Mouse (Mus musculus) cerebellum, postnatal 14 days (tissue): ENCODE data around the gene Siah3.
A peak's percentile ranks its signal among the peaks of the same experiment; 100 is the strongest.

ENCODE experiments used
- DNase-seq, 2 experiments: peaks; one replicate each; pipeline ENCODE4 v3.0.0; 2021; ENCODE audit warnings: mixed read lengths in 2 of 2

The Siah3 gene

DNA sequence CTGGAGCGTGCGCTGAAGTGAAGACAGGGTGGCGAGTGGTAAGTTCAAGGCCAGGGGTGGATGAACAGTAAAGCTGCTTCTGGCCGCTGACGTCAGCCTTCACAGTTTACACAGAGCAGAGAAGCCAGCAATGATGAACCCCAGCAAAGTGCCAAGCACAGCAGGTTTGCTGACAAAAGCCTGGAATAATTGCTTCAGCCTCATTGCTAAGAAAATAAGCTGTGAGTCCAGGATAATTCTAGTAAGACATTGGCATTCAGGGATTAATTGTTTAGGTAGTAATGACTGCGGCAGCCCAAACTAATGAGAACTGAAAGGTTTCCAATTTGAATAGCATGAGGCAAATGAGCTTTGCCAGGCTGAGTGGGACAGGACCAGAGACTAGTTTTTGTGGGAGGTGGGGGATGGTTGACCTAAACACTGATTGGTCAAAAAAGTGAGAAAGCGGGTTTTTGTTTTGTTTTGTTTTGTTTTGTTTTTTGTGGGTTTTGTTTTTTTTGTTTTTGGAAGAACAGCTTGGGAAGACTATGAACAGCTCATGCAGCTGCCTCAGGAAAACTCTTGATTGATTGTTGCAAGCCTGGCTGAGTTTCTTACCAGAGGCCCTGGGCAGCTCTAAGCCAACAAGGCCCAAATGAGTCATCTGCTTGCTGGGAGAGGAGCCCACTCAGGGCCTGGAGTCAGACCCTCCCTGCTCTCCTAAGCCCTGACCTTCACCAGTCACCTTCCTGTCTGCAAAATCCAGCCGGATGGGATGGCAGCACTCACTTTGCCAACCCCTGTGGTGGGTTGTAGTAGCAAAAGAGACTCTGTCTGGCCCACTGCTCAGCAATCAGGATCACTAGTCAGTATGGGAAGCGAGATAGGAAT, 17.5 kb downstream of the Siah3 start:
- peak in 1 of 2 experiments; percentile 46 for DNase-seq

DNA sequence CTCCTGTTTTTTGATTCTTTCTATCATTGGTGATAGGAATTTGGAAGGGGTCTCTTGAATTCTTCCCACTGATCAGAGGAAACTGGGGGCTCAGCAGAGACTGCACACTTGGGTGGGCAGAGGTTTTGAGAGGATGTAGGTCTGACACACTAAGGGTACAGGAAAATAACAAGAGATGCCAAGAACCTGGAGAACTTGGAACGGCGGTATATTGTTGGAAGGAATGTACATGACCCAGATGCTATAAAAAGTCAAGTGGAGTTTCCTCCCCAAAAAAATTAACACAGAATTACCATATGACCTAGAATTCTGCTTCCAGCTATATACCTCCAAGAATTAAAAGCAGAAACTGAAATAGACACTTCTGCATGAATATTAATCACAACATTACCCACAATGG, 20.1 kb downstream of the Siah3 start:
- no peak for DNase-seq

DNA sequence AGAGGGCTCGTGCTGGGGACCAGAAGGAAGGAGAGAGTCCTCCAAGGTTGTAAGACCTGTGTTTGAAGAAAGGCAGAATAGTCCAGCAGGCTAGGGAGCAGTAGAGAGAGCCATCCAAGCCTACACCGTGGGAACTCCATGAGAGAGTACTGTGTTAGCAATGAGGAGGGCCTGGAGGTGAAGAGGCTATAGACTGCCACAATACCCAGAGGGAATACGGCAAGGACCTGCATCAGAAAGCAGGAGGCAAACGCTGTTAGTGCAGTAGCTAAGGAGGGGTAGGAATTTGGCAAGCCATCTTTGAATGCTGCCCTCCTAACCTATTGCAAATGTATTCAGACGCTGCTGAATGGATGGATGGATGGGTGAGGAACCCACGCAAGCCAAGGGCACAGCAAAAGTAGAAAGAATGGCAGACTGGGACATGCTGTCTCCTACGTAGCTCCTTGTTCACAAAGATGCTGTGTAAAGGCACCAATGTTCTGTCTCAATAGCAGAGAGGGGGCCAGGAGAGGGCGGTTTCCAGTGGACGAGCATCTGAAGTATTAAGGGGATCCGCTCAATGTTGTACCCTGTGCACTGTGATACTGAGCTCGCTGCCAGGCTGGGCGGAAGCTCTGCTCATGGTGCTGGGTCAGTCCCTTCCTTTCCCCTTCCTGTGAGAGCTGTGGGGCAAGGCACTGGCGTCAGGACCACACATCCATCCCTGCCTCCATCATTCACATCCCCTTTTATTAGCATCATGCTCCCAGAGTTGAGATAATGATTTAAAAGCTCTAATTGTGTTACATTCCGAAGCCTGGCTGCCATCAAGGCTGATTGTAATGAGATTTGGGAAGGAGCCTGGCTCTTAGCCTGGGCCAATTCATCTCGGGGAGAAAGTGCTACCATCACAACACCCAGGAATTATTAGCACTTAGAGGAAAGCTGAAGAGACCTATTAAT, 26.7 kb downstream of the Siah3 start:
- no peak for DNase-seq

DNA sequence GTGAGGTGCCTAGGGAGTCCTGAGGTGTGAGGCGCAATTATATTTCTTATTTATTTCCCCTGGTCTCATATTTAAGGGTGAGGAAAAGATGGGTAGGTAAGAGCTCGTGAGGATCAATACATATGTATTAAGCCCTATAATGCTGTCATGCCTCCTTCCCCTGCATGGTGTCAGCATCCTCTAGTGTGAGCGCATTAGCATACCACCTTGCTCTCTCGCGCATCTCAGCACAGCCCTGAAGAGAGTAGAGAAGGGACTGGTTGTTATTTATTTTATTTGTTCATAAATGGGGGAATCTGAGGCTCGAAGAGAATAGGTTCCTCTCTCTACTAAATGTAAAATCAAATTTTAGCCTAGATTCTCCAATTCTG, 27.4 kb downstream of the Siah3 start:
- no peak for DNase-seq

DNA sequence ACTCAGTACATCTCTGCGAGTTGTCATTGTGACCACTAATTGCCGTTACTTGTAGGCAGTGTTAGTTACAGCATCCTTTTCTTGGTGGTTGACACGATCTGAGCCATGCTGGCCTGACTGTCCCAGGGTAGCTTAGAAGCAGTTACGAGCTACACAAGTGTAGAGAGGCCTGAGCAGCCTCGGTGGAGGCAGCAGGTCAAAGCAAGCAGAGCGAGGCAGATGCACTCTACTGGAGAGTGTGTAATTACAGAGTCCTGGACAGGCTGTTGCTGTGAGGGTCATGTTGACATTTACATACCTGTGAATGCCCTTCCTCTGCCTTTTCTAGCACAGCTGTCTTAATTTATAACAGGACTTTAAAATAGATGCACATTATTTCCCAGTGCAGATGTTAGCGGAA, 32.1 kb downstream of the Siah3 start:
- no peak for DNase-seq

DNA sequence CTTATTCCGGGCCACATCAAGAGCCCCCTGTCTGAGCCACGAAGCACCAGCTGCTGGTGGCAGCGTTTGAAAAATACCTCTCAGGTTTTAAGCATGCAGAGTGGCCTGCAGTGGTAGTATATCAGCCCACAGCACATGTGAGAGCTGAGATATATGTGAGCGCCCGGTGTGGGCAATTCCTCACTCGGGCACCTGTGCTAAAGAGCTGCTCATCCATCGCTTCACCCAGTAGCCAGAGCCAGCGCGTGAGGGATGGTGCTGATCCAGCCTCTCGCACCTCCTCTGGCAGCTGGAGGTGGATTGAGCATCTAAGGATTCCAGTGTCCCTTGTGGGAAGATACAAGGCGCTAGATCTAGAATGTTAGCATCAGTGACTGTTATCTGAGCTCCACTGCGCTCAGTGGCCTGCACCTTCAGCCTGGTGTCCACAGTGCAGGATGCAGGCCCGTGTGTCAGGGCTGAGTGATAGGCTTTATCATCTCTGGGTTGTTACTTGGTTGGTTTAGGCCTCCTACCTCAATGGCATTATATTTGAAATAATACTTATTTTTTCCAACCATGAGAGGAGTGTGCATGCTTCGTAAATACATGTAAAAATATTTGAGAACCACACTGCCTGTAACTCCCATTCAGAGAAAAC, 37.9 kb downstream of the Siah3 start:
- no peak for DNase-seq

DNA sequence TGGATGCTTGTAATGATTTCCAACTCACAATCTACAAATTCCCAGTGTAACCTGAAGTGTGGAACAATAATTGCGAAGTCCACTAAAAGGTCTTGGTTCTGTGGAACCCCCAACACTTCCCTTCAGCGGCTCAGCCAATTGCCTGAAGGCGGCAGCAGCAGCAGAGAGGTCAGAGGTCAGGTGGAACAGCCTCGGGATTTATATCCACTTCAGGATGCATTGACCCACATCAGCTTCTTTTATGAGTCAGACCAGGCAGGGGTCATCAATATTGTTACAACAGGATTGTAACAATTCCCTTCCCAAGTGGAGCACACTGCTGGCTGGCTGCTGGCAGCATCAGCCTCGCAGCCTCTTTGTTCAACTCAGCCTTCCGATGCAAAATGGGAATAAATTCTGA, 39.1 kb downstream of the Siah3 start:
- no peak for DNase-seq

DNA sequence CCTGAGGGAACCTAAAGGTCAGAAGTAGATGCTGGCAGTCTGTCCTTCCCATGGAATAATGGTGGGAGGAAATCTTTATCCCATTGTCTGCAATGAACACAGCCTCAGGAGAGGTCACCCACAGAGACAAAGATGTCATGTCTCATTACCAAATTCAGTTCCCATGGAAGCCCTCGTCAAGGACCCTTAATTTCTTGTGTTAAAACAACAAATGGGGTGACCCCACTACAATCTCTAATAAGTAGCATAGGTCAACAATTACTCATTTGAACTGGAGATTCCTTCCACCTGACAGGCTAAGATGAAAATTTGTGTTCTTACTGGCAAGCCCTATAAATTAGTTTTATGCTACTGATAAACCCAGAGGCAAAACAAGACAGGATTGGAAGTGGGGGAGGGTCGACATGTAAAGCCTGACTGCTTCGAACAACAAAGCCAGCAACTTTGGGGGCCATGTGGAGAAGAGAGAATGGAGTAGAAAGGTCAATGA, 45.8 kb downstream of the Siah3 start:
- DNase-seq: no peak

DNA sequence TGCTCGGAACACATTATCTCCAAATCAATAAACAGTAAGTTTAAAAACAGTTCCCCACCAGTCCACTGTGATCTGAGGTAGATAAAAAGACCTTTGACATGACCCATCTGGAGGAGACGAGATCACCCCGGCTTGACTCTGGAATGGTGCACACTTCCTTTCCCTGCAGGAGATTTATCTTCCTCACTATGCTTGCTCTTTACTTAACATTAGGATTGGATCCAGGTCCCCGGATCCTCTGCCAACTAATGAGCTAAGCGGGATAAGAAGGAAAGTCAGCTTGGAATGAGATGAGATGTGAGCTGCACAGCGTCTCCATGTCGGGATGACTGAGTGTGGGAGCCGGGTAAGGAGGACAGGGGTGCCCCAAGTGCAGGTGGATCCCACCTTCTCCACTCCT, 46.7 kb downstream of the Siah3 start:
- DNase-seq: peak; percentile 27 to 38

DNA sequence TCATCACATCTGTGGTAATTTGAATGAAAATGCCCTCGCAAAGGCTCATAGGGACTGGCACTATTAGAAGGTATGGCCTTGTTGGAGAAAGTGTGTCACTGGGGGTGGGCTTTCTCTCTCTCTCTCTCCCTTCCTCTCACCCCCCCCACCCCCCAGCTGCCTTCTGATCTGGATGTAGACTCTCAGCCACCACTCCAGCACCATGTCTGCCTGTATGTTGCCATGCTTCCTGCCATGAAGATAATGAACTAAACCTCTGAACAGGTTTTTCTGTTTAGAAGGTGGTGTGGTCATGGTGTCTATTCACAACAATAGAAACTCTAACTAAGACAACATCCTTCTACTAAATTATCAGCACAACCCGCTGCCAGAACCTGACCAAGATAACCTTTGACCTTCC, 48.5 kb downstream of the Siah3 start:
- DNase-seq: no peak

DNA sequence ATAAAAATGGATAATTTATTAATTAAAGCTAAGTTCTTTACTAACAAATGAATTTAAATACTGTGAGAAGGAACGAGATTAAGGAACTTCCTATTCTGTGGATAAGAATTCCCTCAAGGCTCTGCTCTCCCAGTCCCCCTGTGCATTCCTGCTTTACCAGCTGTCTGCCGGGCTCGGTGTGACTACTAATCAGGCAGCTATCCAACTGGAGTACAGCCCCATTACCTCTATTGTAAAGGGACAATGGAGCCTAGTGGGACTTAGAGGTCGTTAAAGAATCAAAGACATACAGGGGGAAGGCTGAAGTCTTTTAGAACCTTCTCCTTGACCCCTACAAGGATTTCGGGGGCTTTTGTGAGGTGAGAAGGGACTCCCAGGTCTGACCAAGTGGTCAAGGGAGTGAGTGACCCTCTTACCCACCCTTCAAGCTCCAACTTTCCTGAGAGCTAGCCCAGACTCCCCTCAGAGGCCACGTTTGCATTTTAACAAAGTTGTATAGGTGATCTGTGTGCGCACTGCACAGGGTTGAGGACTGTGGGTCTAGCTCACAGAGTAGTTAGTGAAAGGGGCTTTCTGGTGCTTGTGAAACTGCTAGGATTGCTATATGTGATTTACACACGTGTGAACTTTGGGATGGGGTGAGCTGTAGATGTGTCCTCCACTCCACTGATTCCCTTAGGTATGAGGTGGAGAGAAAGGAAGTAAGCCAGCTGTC, 49.5 kb downstream of the Siah3 start:
- no peak for DNase-seq

DNA sequence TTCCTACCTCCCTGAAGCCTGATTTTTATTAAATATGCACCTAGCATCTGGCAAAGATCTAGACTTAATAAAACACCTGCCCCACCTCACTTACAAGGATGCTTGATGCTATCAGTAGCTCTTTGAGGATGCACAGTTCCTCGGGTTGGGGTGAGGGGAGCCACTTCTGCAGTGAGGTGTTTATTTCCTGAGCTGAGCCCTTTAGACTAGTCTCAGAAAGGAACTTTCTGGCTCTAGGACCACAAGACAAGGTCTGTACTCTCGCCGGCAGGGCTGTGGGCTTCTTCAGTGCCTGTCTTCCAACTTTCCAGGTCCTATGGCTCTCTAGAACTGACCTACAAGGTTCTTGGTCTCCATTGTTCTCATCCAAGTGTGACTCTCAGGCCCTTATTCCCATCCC, 50.5 kb downstream of the Siah3 start:
- DNase-seq: no peak

DNA sequence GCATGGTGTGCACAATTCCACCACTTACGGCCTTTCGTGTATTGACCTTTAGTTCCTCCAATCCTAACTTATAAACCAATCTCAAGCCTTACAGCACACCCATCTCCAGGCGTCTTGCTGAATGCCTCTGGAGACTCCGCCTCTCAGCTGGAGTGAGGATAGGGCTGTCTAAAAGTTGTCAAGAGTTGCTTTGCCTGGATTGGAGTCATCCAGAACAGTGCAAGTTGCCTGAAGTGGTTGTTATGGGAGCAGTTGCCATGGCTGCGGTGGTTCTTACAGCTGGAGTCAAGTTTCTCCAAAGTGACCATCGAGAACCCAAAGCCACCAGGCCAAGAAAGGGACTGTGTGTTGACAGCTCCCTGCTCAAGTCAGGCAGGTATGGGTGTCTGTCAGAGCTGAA, 54.3 kb downstream of the Siah3 start:
- no peak for DNase-seq

DNA sequence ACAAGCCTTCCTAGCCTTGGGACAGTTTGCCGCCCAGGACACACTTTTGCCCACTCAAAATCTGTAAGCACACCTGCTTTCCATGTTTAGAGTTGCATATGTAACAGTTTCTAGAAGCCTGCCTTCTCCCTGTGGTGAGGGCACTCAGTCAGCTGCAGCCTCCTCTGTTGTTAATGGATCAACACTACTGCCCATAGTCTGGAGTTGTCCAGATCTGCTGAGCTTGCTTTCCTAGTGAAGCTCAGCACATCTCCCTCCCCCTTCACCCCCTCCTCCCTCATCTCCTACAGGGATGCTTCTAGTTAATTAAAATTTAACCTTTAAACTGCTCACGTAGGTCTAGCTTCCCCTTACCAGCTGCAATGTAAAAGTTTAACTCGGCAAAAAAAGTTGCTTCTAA, 57.2 kb downstream of the Siah3 start:
- no peak for DNase-seq

DNA sequence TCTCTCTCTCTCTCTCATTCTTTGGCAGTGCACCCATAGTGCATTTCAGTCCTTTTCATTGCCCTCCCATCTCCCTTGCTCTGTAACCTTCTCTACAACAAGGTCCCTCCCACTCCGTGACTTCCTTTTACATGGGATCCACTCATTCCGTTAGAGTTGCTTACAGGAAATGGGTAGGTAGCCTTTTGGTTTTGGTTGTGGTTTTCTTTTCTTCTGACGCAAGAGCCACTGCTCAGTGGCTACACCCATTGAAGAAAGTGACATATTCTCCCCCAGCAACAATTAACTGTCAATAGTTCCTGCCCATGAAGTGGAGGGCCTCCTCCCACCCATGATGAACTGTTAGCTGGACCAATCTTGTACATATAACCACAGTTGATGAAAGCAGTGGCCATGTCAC, 60.4 kb downstream of the Siah3 start:
- DNase-seq: no peak

DNA sequence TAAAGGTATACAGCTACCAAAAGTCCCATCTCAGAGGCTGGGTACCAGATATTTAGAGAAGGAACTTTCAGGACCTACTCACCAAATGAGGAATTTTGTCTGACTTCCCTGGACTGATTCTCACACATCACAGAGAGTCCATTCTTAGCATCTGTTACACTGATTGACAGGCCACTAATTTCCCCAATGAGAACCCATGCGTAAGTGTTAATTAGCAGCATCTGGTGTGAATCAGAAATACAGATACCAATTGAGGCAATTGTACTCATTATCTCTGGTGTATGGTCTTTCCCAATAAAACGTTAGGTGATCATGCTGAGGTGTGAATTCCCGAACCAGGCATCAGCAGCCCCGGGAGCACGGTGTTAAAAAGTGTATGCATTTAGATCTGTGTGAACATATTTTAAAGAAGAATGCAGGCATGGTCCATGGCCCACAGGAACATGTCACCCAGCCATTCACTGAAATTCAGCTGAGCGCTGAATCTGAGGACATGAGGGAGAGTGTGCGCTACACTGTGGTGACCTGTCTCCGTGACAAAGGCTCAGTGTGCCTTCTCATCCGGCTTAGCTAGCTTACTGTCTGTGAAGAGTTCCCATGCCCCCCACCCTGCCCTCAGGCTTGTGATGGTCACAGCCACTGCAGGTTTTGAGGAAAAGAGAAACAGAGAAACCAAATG, 61.3 kb downstream of the Siah3 start:
- DNase-seq: no peak

DNA sequence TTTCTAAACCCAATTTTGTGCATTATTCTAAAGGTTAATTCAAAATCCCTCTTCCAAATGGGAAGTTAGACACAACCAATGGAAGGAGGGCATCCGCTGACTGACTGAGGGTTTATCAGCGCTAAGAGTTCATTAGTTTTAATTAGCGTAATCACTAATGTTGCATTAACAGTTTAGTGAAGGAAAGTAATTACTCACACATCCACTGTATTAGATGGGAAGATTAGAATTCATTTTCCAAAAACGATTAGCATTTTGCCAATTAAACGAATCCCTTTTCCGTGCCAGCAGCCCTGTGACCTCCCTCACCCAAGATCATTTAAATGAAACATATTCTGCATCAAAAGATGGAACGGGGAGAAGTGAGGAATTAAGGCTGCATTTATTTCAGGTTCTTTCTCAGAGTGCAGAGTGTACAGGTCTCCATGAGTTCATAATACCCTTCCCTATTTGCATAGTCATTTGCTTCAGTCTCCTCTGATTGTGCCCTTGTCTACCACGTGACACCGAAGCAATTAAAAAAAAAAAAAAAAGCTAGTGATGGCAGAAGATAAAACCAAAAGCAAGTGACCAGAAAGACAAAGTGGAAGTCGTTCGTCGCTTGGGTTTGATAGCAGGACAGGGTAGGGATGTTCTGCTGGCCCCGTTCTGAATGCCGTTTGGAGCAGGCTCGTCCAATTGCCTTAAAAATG, 62.6 kb downstream of the Siah3 start:
- DNase-seq: no peak

DNA sequence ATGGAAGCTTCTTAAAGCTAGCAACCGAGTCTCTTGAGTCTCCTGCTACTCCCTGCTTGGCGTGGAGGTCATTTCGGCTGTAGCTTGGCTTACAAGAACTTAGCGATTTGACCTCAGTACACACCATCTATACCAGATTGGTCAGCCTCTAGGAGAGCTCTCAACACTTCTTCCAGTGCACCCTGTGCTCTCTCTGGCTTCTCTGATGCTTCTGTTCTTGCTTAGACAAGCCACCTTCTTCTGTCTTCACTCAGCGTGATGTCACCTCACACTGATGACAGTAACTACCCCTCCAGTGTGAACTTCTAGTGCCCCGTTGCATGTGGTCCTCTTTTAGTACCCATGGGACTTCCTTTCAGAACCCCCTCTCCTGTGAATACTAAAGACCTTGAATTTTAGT, 63.1 kb downstream of the Siah3 start:
- DNase-seq: no peak

DNA sequence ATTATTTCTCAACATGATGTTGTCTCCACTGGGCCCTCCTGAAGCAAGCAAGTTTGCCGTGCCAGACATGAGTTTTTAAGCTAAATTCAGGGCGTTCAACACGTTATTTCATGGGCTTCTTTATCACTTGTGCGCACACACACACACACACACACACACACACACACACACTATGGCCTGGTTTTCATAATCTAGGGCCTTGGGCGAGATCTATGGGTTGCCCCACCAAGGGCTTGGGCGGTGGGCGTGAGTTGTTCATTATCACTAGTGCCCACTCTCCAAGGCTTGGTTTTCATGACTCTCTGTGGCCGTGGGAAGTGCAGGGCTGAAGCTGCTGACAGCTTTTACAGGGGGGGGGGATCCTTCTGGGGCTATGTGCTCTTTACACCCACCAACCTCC, 63.9 kb downstream of the Siah3 start:
- DNase-seq: no peak

DNA sequence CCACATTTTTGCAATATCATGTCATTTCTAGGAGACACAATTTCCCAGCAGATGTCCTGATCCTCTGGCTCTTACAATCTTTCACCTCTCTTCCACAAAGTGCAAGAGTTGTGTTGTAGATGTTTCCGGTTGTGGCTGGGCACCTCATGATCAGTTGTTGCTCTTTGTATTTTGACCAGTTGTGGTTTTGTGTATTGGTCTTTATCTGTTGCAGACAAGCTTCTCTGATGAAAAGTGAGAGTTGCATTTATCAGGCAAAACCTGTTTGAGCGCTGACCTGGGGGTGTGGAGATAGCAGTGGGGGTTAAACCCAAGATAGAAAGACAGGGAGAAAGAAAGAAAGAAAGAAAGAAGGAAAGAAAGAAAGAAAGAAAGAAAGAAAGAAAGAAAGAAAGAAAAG, 68.9 kb downstream of the Siah3 start:
- DNase-seq: no peak

DNA sequence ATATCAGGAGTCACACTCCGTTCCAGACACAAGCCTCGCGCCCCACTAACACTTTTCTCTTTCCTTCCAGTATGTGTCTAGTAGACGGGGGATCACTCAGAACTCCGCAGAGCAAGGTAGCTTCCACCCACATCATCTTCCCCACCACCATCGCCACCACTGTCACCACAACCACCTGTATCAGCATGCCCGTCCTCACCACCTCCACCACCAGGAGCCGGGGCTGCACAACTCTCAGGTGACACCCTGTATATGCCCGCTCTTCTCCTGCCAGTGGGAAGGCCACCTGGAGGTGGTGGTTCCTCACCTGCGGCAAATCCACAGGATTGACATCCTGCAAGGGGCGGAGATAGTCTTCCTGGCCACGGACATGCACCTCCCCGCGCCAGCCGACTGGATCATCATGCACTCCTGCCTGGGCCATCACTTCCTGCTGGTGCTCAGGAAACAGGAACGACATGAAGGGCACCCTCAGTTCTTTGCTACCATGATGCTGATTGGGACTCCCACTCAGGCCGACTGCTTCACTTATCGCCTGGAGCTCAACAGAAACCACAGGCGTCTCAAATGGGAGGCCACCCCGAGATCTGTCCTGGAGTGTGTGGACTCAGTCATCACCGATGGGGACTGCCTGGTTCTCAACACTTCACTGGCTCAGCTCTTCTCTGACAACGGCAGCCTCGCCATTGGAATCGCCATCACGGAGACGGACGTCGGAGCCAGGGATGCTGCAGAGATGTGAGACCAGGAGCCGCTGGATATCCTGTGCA, 69.8 kb downstream of the Siah3 start:
- no peak for DNase-seq
